Comparison of ENCODE assay signal across 13 mouse cellular contexts in genomic region chr13:64307508-64307907, GRCm38 (mm10). TPM values are rescaled to one million over a fixed set of nuclear protein-coding genes. Genes with fewer than 3 reads are reported as not detected.
A peak's percentile ranks its signal among the peaks of the same experiment; 100 is the strongest.
DNase-seq lines count a peak whose midpoint lies in the region; ATAC-seq lines count a peak whose summit lies in the region.
"Had no signal": no experiment of that assay in that cellular context is flagged by ENCODE, and none has a peak within 500 bp of the region (broad histone marks: within the 10 kb centered on the region; RNA-seq: fewer than 3 reads in every experiment).

No protein-coding gene starts in this region.

- no peak for ATAC-seq in cerebellum, adult (ENCODE audit: insufficient number of reproducible peaks, low FRiP score, low TSS enrichment)
- ATAC-seq in CD4-positive, CD25-positive, alpha-beta regulatory T cell, adult 4 months, result no peak
- ATAC-seq: forebrain, embryonic 13.5 days had no signal

- peak; percentile 59 for DNase-seq in cerebellum, adult 11 months
- peak; percentile 24 to 55 for DNase-seq in layer of hippocampus, adult 18-20 months (ENCODE audit: low spot score in 2 of 2)
- DNase-seq in layer of hippocampus, adult 9-10 months (ENCODE audit: low spot score), result no peak
- DNase-seq in cerebellum, adult 9-11 months, result peak; percentile 81
- peak; percentile 20 to 33 for DNase-seq in layer of hippocampus, postnatal 10 days (ENCODE audit: low spot score in 2 of 2)
- no peak for DNase-seq in embryo, embryonic 10 days (ENCODE audit: low spot score)
- DNase-seq: adrenal gland, adult 8-10 months; heart, postnatal 4 days; kidney, adult 2 months; lung, postnatal 10 days had no signal

RNA-seq across cellular contexts. Expression of gene Aaed1, which starts 5.0 kb away (rescaled TPM):
- total RNA-seq in layer of hippocampus, adult 18-20 months (2021), result 10 to 100 TPM; 17.8 to 19.0 TPM
- 10 to 100 TPM in 1 of 2 experiments, 1 to 10 TPM in 1; 8.5 to 11.7 TPM for total RNA-seq in layer of hippocampus, postnatal 10 days (2021)
- polyA plus RNA-seq in CD4-positive, CD25-positive, alpha-beta regulatory T cell, adult 4 months (2017; shearing (Covaris generic)), result 10 to 100 TPM in 1 of 2 experiments, 1 to 10 TPM in 1; 9.9 to 13.1 TPM

RNA-seq across cellular contexts. Expression of gene Cdc14b, which starts 32.4 kb away (rescaled TPM):
- total RNA-seq in layer of hippocampus, adult 18-20 months (2021), result 10 to 100 TPM; 11.2 to 13.1 TPM
- 1 to 10 TPM; 2.6 to 3.2 TPM for total RNA-seq in layer of hippocampus, postnatal 10 days (2021)
- polyA plus RNA-seq in CD4-positive, CD25-positive, alpha-beta regulatory T cell, adult 4 months (2017; shearing (Covaris generic)), result 10 to 100 TPM; 10.7 to 11.6 TPM

Comparison
In these comparisons a context has a peak if more than half of its experiments do, and no peak if none do; other contexts are left out.
1. DNase-seq: peak in cerebellum, adult 11 months (single experiment), layer of hippocampus, adult 18-20 months (2 of 2), cerebellum, adult 9-11 months (single experiment) and layer of hippocampus, postnatal 10 days (2 of 2); none in layer of hippocampus, adult 9-10 months (single experiment) and embryo, embryonic 10 days (single experiment).